Mouse (Mus musculus): ENCODE measurements at regions not wholly inside any gene's neighbourhood (a gene's known extent, or its start where the extent isn't known, plus 50 kb on each side); places are given as distances from the start of the nearest gene placed in this dataset.

- DNase-seq: peak; percentile 25
Measured at GRCm38 (mm10) chr6:105143870-105144269, 533.6 kb upstream of the Cntn4 start.
